Mouse (Mus musculus) embryo, embryonic 11 days (tissue): ENCODE results near the gene Junb.
A peak's percentile ranks its signal among the peaks of the same experiment; 100 is the strongest.

Source experiments
- DNase-seq: peaks from one replicate; pipeline ENCODE4 v3.0.0-alpha.2; 2015

The Junb gene

DNA sequence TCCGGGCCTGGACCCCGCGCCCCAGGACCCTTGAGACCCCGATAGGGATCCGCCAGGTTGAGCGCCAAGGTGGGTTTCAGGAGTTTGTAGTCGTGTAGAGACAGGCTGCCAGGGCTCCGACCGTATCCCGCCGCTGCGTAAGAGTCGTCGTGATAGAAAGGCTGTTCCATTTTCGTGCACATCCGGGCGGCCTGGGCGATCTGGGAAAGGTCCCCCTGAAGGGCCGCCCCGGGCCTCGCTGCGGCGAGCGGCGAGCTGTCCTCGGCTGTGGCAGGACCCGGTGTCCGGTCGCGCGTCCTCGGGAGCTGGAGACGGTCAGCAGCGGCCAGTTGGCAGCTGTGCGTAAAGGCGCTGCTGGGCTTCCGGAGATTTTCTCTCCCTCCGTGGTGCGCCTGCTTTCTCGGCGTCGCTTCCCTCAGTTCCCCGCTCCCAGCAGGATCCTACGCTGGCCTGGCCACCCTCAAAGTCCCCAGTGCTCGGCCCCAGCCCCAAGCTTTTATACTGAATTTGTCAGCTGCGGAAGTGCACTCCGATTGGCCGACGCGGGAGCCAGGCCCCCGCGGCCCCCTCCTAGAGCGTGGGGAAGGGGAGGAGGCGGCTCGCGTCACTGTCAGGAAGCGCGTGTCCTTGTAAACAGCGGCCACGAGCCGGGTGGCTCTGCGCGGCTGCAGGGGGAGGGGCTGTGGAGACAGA is at the start of gene Junb:
Junb (minus strand) TSS at position 471 of the 693 bp plus-strand sequence.
- peak; percentile 90 for DNase-seq

DNA sequence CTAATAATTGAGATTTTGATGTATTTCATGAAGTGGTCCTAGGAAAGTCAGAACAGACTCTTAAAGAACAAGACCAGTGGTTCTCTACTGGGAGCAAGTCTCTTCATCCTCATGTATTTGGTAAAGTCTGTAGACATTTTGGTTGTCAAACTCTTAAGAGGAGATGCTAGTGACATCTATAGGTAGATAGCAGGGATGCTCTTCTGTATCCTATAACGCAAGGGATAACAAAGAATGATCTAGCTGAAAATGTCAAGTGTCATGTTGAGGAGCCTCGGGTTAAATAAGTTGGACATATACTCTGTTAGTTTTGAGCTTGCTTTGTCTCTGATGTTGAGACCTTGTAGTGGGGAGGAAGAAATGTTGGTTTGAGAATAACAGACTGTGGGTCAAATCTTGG is 49.4 kb upstream of the Junb start:
- no peak for DNase-seq

DNA sequence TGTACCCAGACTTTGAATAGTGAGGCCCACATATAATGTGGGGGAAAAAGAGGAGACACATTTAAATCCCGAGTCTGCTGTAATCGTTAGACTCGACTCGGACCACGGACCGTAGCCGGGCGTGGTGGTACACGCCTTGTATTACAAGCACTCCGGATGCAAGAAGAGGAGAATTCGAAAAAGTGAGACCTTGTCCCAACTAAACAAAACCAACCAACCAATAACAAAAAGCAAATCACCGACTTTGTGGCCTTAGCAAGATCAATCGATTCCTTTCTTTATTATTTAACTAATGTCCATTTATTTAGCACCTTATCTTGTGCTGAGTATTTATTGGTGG is 49.0 kb upstream of the Junb start:
- peak; percentile 36 for DNase-seq

GRCm38 (mm10) chr8:85026670-85027515 is 48.4 kb upstream of the Junb start, which contains the start of gene Trir:
Gene Trir, plus strand, starts transcription at chr8:85026823.
- DNase-seq = peak; percentile 99

DNA sequence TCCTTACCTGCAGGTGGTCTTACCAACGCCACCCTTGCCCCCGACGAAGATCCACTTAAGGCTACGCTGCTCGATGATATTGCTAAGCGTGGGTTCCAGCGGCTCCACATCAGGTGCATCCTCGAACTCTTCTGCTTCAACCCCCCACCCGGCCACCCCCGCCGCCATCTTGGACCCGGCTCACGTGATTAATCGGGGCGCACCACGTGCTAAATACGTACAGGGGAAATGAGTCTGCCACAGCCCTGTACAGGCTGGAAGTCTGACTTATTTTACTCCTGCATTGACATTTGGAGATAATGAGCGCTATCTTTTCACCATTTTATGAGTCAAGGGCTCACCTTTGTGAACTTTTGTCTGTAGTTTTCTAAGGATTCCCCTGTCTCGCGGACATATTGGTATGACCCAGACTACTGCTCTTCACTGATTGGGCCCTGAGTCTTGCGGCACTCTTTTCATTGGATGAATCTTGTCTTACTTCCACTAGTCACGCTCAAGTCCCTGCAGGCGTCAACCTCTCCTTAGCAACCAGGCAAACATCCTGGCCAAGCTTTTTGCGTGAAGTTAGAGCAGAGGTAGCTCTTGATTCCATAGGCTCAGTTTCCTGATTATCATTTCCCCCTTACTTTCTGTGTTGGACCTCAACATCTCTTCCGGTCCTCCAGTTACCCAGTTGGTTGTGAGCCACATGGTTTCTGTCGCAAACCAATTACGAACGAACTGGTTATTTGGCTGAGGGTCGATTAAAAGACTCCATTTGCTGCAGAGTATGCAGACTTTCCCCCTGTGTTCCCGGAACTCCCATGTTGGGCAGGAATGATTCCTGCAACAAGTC is 46.8 kb upstream of the Junb start, which contains the start of gene Asna1:
Asna1 (minus strand) TSS at position 184 of the 835 bp plus-strand sequence.
- peak; percentile 95 for DNase-seq

DNA sequence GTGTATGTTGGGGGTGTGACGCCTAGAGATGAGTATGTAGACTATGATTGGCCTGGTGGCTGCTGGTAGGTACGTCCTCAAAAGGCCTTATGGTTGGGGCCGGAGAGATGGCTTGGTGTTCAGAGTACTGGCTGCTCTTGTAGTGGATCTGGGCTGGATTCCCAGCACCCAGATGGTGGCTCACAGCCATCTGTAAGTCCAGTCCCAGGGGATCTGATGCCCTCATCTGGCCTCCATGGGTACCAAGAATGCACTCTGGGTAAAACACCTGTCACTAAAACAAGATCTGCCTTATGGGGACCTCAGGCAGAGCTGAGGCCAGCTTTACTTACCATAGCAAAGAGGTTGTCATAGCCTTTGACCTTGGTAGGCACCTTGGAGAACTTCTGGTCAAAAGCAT is 45.3 kb upstream of the Junb start:
- no peak for DNase-seq

DNA sequence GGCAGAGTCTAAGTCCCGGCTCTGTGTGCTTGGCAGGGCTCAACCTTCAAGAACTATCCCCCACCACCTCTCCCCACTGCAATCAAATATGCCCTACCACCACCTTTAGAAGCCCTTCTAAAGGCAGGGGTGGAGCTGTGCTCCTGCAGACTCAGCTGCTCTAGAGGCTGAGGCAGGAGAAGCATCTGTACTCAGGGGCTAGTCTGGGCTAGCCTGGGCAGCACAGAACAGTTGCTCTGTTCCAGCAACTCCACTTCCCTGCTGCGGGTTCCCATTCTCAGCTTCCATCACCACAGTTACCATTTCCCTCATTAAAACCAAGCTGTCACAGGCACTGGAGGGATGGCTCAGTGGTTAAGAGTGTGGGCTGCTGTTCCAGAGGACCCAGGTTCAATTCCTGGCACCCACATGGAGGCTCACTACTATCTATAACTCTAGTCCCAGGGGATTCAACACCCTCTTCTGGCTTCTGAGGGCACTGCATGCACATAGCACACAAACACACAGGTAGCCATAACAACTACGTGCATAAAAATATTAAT is 43.1 kb upstream of the Junb start:
- no peak for DNase-seq

DNA sequence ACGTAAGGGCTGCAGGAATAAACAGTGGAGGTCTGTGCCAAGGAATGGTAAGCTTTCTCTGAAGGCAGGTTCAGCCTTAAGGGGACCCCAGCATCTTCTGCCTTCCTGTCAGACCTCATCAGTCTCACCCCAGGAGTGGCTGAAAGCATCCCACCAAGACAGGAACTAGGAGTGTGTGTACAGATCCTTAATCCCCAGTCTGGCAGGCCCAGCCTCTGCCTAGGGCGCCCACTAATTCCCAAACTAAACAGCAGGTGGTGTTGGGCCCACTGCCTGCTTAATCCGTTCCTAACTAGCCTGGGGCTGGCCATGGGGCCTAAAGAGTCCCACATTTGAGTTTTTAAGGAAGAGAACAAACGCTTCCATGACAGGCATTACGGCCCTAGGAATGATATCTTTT is 38.7 kb upstream of the Junb start:
- DNase-seq = no peak

DNA sequence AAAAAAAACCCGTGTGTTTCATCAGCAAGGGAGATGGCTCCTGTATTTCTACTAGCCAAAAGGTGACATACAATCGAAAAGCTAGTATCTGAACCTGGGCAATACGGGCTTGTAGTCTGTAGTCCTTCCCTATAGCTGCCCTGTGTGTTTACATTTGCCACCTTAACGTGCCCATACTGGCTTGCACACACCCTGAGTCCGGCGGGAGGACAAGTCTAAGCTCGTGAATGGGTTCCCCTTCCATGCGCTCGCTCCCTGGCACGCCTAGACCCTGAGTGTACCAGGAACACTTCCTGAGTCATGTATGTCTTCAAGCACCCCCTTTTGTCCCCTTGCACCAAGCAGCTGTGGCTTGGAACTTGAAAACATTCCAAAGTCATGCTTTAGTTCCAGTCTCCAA is 38.2 kb upstream of the Junb start:
- DNase-seq = no peak

- DNase-seq = no peak
These were observed 35.9 kb upstream of the Junb start, which contains the start of gene Best2 for GRCm38 (mm10) chr8:85014431-85014830. Gene Best2, minus strand, starts transcription at chr8:85014531.

DNA sequence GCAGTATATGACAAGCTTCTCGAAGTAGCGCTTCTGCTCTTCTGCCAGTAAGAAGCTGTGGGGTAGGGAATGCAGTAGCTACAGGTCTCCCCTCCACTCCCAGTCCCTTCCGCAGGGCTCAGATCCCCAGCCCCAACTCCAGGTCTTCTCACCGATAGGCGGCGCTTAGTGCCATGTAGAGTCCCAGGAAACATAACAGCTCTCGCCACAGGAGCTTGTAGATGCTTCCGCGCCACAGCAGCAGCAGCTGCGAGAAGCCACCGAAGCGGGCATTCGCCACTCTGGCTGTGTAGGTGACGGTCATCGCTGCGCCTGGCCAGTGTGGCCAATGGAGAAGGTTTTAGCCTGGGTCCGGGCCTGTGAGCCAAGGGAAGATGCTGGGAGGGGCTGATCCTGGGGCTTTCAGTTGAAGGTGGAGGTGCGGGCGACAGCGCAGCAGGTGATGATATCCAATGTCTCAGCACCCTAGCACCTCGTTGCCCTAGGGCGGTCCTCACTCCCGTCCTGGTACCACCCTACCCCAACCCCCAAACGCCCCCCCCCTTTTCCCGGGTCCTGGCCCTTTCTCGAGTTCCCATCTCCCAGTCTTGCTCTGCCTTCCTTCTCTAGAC is 34.8 kb upstream of the Junb start:
- DNase-seq = peak; percentile 90

DNA sequence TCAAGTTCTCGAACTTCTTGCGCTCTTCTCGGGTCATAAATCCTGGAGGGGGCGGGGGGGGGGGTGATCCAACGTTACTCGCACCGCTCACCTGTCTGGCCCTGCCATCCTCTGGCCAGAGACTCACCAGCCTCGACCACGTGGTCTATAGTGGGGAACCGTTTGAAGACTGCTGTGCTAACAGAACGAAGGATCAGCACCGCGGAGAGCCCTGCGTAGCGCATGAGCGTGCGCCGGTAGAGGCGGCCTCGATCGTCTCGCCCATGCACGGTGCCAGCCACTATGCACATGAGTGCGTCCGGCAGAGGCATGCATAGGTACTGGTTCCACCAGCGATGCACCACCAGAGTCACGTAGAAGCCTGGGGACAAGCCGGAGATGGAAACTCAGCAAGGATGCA is 32.7 kb upstream of the Junb start:
- DNase-seq = peak; percentile 25

- DNase-seq = peak; percentile 32
These were observed 29.2 kb upstream of the Junb start for GRCm38 (mm10) chr8:85007686-85008085.

DNA sequence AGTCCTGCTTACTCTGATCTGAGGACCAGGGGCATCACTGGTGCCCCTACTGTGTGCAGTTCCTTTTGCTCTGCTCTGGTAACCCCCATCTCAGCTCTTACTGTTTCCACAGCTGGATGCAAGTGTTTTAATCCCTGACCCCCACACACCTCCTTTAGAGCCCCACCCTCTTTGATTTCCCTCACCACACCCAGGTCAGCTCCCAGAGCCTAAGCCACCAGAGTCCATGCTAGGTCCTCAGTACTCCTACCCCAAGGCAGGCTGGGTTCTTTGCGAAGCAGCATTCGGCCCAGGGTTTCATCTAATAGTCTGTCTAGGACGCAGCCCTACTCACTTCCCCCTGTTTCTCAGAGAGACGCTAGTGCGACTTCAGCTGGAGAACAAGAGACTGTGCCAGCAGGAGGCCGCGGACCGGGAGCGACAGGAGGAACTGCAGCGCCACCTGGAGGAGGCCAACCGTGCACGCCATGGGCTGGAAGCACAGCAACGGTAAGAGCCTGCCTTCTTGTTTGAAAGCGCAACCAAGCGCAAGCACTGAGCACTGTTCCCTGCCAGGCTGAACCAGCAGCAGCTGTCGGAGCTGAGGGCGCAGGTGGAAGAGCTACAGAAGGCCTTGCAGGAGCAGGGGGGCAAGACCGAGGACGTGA is 19.3 kb upstream of the Junb start:
- DNase-seq = peak; percentile 93

DNA sequence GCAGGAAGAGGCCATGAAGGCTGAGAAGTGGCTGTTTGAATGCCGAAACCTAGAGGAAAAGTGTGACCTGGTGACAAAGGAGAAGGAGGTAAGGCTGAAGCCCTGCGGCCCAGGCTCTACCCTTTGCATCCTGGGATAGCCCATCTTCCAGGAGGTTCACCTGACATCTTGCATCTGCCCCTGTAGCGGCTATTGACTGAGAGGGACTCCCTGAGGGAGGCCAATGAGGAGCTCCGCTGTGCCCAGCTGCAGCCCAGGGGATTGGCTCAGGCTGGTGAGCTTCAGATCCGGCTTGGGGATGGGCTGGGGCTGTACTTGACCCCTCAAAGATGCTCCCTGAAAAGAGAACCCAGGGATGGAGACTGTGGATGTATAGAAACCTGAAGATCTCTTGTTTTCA is 18.5 kb upstream of the Junb start:
- no peak for DNase-seq

GRCm38 (mm10) chr8:84995680-84996079 is 17.2 kb upstream of the Junb start:
- peak; percentile 40 for DNase-seq

GRCm38 (mm10) chr8:84994375-84994774 is 15.9 kb upstream of the Junb start:
- DNase-seq = no peak

- DNase-seq = peak; percentile 62
These were observed 12.3 kb upstream of the Junb start for GRCm38 (mm10) chr8:84990836-84991235.

- peak; percentile 98 for DNase-seq
These were observed 11.8 kb upstream of the Junb start, which contains the start of gene Hook2 for GRCm38 (mm10) chr8:84990349-84990748. Gene Hook2, plus strand, starts transcription at chr8:84990603.

GRCm38 (mm10) chr8:84989810-84990209 is 11.3 kb upstream of the Junb start:
- peak; percentile 95 for DNase-seq

DNA sequence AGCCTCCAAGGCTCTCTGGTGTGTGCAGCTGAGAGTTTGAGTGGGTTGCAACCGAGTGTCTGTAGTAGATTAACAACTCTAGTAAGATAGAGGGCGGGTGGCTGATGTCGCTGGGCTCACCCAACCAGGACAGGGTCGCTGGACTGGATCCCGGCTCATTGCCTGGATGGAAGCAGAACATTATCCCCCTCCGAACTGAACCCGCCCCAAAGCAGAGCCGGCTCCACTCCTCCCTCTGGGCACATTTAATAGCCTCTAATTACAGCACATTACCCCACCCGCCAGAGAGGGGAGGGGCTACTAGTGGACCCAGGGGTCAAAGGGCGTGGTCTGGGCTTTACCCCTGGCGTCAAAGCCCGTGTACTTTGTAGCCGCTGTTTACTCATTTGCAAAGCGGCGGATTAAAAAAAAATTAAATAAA is 10.8 kb upstream of the Junb start:
- DNase-seq = peak; percentile 34

DNA sequence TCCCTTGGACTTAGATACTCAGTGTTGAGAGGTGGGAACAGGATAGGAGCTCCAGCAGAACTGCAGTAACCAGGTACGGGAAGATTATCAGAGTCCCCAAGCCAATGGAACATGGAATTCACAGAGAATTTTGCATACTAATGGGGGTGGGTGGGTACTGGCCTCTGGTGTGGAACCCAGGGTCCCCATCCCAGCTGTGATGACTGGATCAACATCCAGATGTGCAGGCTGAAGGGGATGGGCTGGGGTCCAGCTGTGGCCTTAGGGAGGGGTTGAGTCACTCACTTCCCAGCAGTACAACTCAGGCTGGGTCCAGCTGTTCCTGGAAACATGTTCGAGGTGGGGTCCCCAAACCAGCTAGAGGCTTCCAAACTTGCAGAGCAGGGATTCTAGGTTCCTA is 9.4 kb upstream of the Junb start:
- no peak for DNase-seq
